Mouse (Mus musculus) gonadal fat pad, adult 2 months (tissue): Measurements from ENCODE around the gene Fat2. TPM values are rescaled to one million over a fixed set of nuclear protein-coding genes. Genes with fewer than 3 reads are reported as not detected.

Experiments used
- DNase-seq: peaks from one replicate; pipeline ENCODE4 v3.0.0-alpha.2; 2012; ENCODE audit warnings: low read depth
- polyA plus RNA-seq: library from polyadenylated mRNA; depleted of rRNA; stranded (reverse); fragments of >200 nt; gene quantifications from 2 replicates; pipeline ENCODE4 v1.2.3, GENCODE M21; 2012

Fat2 gene
- polyA plus RNA-seq, 1 experiment = 1.4 TPM

- DNase-seq = no peak
These were observed 96.9 kb downstream of the Fat2 start for GRCm38 (mm10) chr11:55239496-55239895.

GRCm38 (mm10) chr11:55236815-55237214 is 99.5 kb downstream of the Fat2 start:
- no peak for DNase-seq

GRCm38 (mm10) chr11:55234791-55235190 is 101.6 kb downstream of the Fat2 start:
- no peak for DNase-seq

GRCm38 (mm10) chr11:55234288-55234687 is 102.1 kb downstream of the Fat2 start:
- no peak for DNase-seq

- DNase-seq = no peak
These were observed 105.3 kb downstream of the Fat2 start for GRCm38 (mm10) chr11:55231034-55231433.

- DNase-seq = no peak
These were observed 115.1 kb downstream of the Fat2 start for GRCm38 (mm10) chr11:55221306-55221705.

GRCm38 (mm10) chr11:55218473-55218872 is 117.9 kb downstream of the Fat2 start:
- no peak for DNase-seq

GRCm38 (mm10) chr11:55217880-55218279 is 118.5 kb downstream of the Fat2 start:
- DNase-seq = no peak

GRCm38 (mm10) chr11:55217418-55217817 is 118.9 kb downstream of the Fat2 start:
- DNase-seq = no peak

- no peak for DNase-seq
These were observed 119.5 kb downstream of the Fat2 start for GRCm38 (mm10) chr11:55216830-55217229.

- no peak for DNase-seq
These were observed 120.3 kb downstream of the Fat2 start for GRCm38 (mm10) chr11:55216061-55216460.

- DNase-seq = no peak
These were observed 121.4 kb downstream of the Fat2 start for GRCm38 (mm10) chr11:55214978-55215377.

- DNase-seq = no peak
These were observed 122.2 kb downstream of the Fat2 start for GRCm38 (mm10) chr11:55214161-55214560.

GRCm38 (mm10) chr11:55213518-55213917 is 122.8 kb downstream of the Fat2 start:
- no peak for DNase-seq

GRCm38 (mm10) chr11:55209626-55210353 is 126.6 kb downstream of the Fat2 start:
- DNase-seq = no peak

- no peak for DNase-seq
These were observed 127.3 kb downstream of the Fat2 start for GRCm38 (mm10) chr11:55209032-55209431.

GRCm38 (mm10) chr11:55208001-55208690 is 128.2 kb downstream of the Fat2 start:
- no peak for DNase-seq

GRCm38 (mm10) chr11:55204602-55205001 is 131.8 kb downstream of the Fat2 start:
- DNase-seq = no peak

GRCm38 (mm10) chr11:55204159-55204596 is 132.2 kb downstream of the Fat2 start, which contains the start of gene Slc36a1:
Gene Slc36a1 (plus strand): TSS chr11:55204350.
- no peak for DNase-seq
